Mouse (Mus musculus): Measurements from ENCODE around the gene Pnrc1. TPM values are rescaled to one million over a fixed set of nuclear protein-coding genes. Genes with fewer than 3 reads are reported as not detected.
A peak's percentile ranks its signal among the peaks of the same experiment; 100 is the strongest.

The Pnrc1 gene
- polyA plus RNA-seq, 1 experiment from 2014 or later = 57.0 TPM

GRCm38 (mm10) chr4:33273437-33273836 lies 16.5 kb downstream of the Pnrc1 start:
- 39% methylated on average over 3 of the region's 3 CpGs for WGBS
- H3K9me3 ChIP-seq (replicated peaks; ENCODE audit: control insufficient read depth, low read length) = no peaks in the 10 kb centered on the region
- ATAC-seq (ENCODE audit: insufficient read depth, low FRiP score) = no peak

GRCm38 (mm10) chr4:33270386-33271314 lies 19.3 kb downstream of the Pnrc1 start:
- Histone ChIP-seq H3K36me3 (ENCODE audit: control insufficient read depth, insufficient read depth, low read length) (no peaks in the 10 kb centered on the region), H3K27ac (ENCODE audit: low read length) (no peak overlapping the region), H3K9ac (ENCODE audit: low read length) (no peak overlapping the region), H3K4me3 (replicated peaks; ENCODE audit: low read length) (no peak overlapping the region), H3K4me1 (ENCODE audit: control insufficient read depth, insufficient read depth, low read length) (no peaks in the 10 kb centered on the region), H3K9me3 (replicated peaks; ENCODE audit: control insufficient read depth, low read length) (no peaks in the 10 kb centered on the region), H3K27me3 (ENCODE audit: control insufficient read depth, insufficient read depth, low read length) (no peaks in the 10 kb centered on the region), H3K4me2 (ENCODE audit: low read depth, low read length) (no peak overlapping the region)
- WGBS = 78% methylated on average over 11 of the region's 11 CpGs
- ATAC-seq (ENCODE audit: insufficient read depth, low FRiP score) = no peak

More at GRCm38 (mm10) chr4:33273437-33273836, 16.5 kb downstream of the Pnrc1 start:
- Histone ChIP-seq H3K4me2 (ENCODE audit: low read depth, low read length) (no peak overlapping the region), H3K36me3 (ENCODE audit: control insufficient read depth, insufficient read depth, low read length) (no peaks in the 10 kb centered on the region), H3K9ac (ENCODE audit: low read length) (no peak overlapping the region), H3K4me1 (ENCODE audit: control insufficient read depth, insufficient read depth, low read length) (no peaks in the 10 kb centered on the region), H3K27me3 (ENCODE audit: control insufficient read depth, insufficient read depth, low read length) (no peaks in the 10 kb centered on the region), H3K4me3 (replicated peaks; ENCODE audit: low read length) (no peak overlapping the region), H3K27ac (ENCODE audit: low read length) (no peak overlapping the region)

GRCm38 (mm10) chr4:33264979-33265726 lies 24.8 kb downstream of the Pnrc1 start:
- Histone ChIP-seq H3K9ac (ENCODE audit: low read length) (no peak overlapping the region), H3K36me3 (ENCODE audit: control insufficient read depth, insufficient read depth, low read length) (no peaks in the 10 kb centered on the region), H3K27ac (ENCODE audit: low read length) (no peak overlapping the region), H3K4me1 (ENCODE audit: control insufficient read depth, insufficient read depth, low read length) (peaks cover 6% of the 10 kb centered on the region; the same call in 1 of the 2 replicates), H3K4me3 (replicated peaks; ENCODE audit: low read length) (no peak overlapping the region), H3K27me3 (ENCODE audit: control insufficient read depth, insufficient read depth, low read length) (no peaks in the 10 kb centered on the region), H3K9me3 (replicated peaks; ENCODE audit: control insufficient read depth, low read length) (no peaks in the 10 kb centered on the region), H3K4me2 (ENCODE audit: low read depth, low read length) (no peak overlapping the region)
- 81% methylated on average over 11 of the region's 11 CpGs for WGBS
- ATAC-seq (ENCODE audit: insufficient read depth, low FRiP score) = no peak

- H3K27me3 ChIP-seq (ENCODE audit: control insufficient read depth, insufficient read depth, low read length) = no peaks in the 10 kb centered on the region
- ATAC-seq (ENCODE audit: insufficient read depth, low FRiP score) = no peak
- H3K36me3 ChIP-seq (ENCODE audit: control insufficient read depth, insufficient read depth, low read length) = no peaks in the 10 kb centered on the region
- H3K4me1 ChIP-seq (ENCODE audit: control insufficient read depth, insufficient read depth, low read length) = peaks cover 6% of the 10 kb centered on the region; the same call in 1 of the 2 replicates
- WGBS = 76% methylated on average over 1 of the region's 1 CpGs
- H3K9ac ChIP-seq (ENCODE audit: low read length) = no peak overlapping the region
- H3K9me3 ChIP-seq (replicated peaks; ENCODE audit: control insufficient read depth, low read length) = no peaks in the 10 kb centered on the region
- no peak overlapping the region for H3K4me3 ChIP-seq (replicated peaks; ENCODE audit: low read length)
- no peak overlapping the region for H3K27ac ChIP-seq (ENCODE audit: low read length)
- H3K4me2 ChIP-seq (ENCODE audit: low read depth, low read length) = no peak overlapping the region
These were observed 27.1 kb downstream of the Pnrc1 start for GRCm38 (mm10) chr4:33262897-33263296.

GRCm38 (mm10) chr4:33261311-33261753 lies 28.6 kb downstream of the Pnrc1 start:
- no peaks in the 10 kb centered on the region for H3K36me3 ChIP-seq (ENCODE audit: control insufficient read depth, insufficient read depth, low read length)
- H3K4me1 ChIP-seq (ENCODE audit: control insufficient read depth, insufficient read depth, low read length) = peaks cover 6% of the 10 kb centered on the region; the same call in 1 of the 2 replicates
- H3K27ac ChIP-seq (ENCODE audit: low read length) = peak overlapping the region; percentile 39
- no peak overlapping the region for H3K9ac ChIP-seq (ENCODE audit: low read length)
- no peaks in the 10 kb centered on the region for H3K27me3 ChIP-seq (ENCODE audit: control insufficient read depth, insufficient read depth, low read length)
- H3K4me3 ChIP-seq (replicated peaks; ENCODE audit: low read length) = no peak overlapping the region
- peak overlapping the region; percentile 20; the same call in 1 of the 2 replicates for H3K4me2 ChIP-seq (ENCODE audit: low read depth, low read length)
- no peaks in the 10 kb centered on the region for H3K9me3 ChIP-seq (replicated peaks; ENCODE audit: control insufficient read depth, low read length)
- peak; percentile 86 for ATAC-seq (ENCODE audit: insufficient read depth, low FRiP score)
- 28% methylated on average over 7 of the region's 7 CpGs for WGBS

GRCm38 (mm10) chr4:33260311-33260710 lies 29.7 kb downstream of the Pnrc1 start:
- Histone ChIP-seq H3K4me1 (ENCODE audit: control insufficient read depth, insufficient read depth, low read length) (peaks cover 6% of the 10 kb centered on the region; the same call in 1 of the 2 replicates), H3K4me3 (replicated peaks; ENCODE audit: low read length) (no peak overlapping the region), H3K36me3 (ENCODE audit: control insufficient read depth, insufficient read depth, low read length) (no peaks in the 10 kb centered on the region), H3K27me3 (ENCODE audit: control insufficient read depth, insufficient read depth, low read length) (no peaks in the 10 kb centered on the region), H3K27ac (ENCODE audit: low read length) (no peak overlapping the region), H3K9me3 (replicated peaks; ENCODE audit: control insufficient read depth, low read length) (no peaks in the 10 kb centered on the region), H3K9ac (ENCODE audit: low read length) (no peak overlapping the region), H3K4me2 (ENCODE audit: low read depth, low read length) (no peak overlapping the region)
- ATAC-seq (ENCODE audit: insufficient read depth, low FRiP score) = no peak

- Histone ChIP-seq H3K9me3 (replicated peaks; ENCODE audit: control insufficient read depth, low read length) (no peaks in the 10 kb centered on the region), H3K4me2 (ENCODE audit: low read depth, low read length) (no peak overlapping the region), H3K27me3 (ENCODE audit: control insufficient read depth, insufficient read depth, low read length) (no peaks in the 10 kb centered on the region), H3K9ac (ENCODE audit: low read length) (no peak overlapping the region), H3K4me3 (replicated peaks; ENCODE audit: low read length) (no peak overlapping the region), H3K36me3 (ENCODE audit: control insufficient read depth, insufficient read depth, low read length) (no peaks in the 10 kb centered on the region), H3K27ac (ENCODE audit: low read length) (no peak overlapping the region), H3K4me1 (ENCODE audit: control insufficient read depth, insufficient read depth, low read length) (peaks cover 6% of the 10 kb centered on the region; the same call in 1 of the 2 replicates)
- ATAC-seq (ENCODE audit: insufficient read depth, low FRiP score) = no peak
- 54% methylated on average over 11 of the region's 11 CpGs for WGBS
These were observed 32.5 kb downstream of the Pnrc1 start for GRCm38 (mm10) chr4:33257263-33257964.

GRCm38 (mm10) chr4:33254706-33255105 lies 35.3 kb downstream of the Pnrc1 start:
- H3K4me3 ChIP-seq (replicated peaks; ENCODE audit: low read length) = no peak overlapping the region
- H3K27ac ChIP-seq (ENCODE audit: low read length) = no peak overlapping the region
- no peaks in the 10 kb centered on the region for H3K4me1 ChIP-seq (ENCODE audit: control insufficient read depth, insufficient read depth, low read length)
- ATAC-seq (ENCODE audit: insufficient read depth, low FRiP score) = no peak
- no peaks in the 10 kb centered on the region for H3K27me3 ChIP-seq (ENCODE audit: control insufficient read depth, insufficient read depth, low read length)
- H3K36me3 ChIP-seq (ENCODE audit: control insufficient read depth, insufficient read depth, low read length) = no peaks in the 10 kb centered on the region
- WGBS = 85% methylated on average over 4 of the region's 4 CpGs
- H3K9ac ChIP-seq (ENCODE audit: low read length) = no peak overlapping the region
- H3K4me2 ChIP-seq (ENCODE audit: low read depth, low read length) = no peak overlapping the region
- H3K9me3 ChIP-seq (replicated peaks; ENCODE audit: control insufficient read depth, low read length) = no peaks in the 10 kb centered on the region
